Mouse (Mus musculus) heart, embryonic 15.5 days (tissue): ENCODE measurements at regions not wholly inside any gene's neighbourhood (a gene's known extent, or its start where the extent isn't known, plus 50 kb on each side); places are given as distances from the start of the nearest gene placed in this dataset.

Experiments
- ATAC-seq: fragments of 200-750 bp; cut with Nextera tagmentation; replicated peaks from 2 replicates; pipeline ENCODE4 v1.8.0; 2017; ENCODE audit warnings: low read depth, moderate TSS enrichment; ENCODE audit not compliant: insufficient number of reproducible peaks, insufficient read depth, low FRiP score
- H3K27ac ChIP-seq: fragments of 300-500 bp; sonication (generic); 2 replicates; pipeline ENCODE4 v1.5.1; 2015; ENCODE audit warnings: mild to moderate bottlenecking, inconsistent platforms
- H3K27me3 ChIP-seq: fragments of 300-500 bp; sonication (generic); 2 replicates; pipeline ENCODE4 v1.6.1; 2015; ENCODE audit warnings: inconsistent platforms
- H3K36me3 ChIP-seq: fragments of 300-500 bp; sonication (generic); 2 replicates; pipeline ENCODE4 v1.6.1; 2015; ENCODE audit warnings: mild to moderate bottlenecking, inconsistent platforms
- H3K4me1 ChIP-seq: fragments of 300-500 bp; sonication (generic); replicated peaks from 2 replicates; pipeline ENCODE4 v1.6.1; 2015; ENCODE audit warnings: inconsistent platforms
- H3K4me2 ChIP-seq: fragments of 300-500 bp; sonication (generic); 2 replicates; pipeline ENCODE4 v1.6.1; 2015; ENCODE audit warnings: inconsistent platforms, mild to moderate bottlenecking, moderate library complexity
- H3K4me3 ChIP-seq: fragments of 300-500 bp; sonication (generic); 2 replicates; pipeline ENCODE4 v1.5.1; 2015; ENCODE audit warnings: mild to moderate bottlenecking, inconsistent platforms
- H3K9ac ChIP-seq: fragments of 300-500 bp; sonication (generic); 2 replicates; pipeline ENCODE4 v1.6.1; 2015; ENCODE audit warnings: mild to moderate bottlenecking, inconsistent platforms
- H3K9me3 ChIP-seq: fragments of 300-500 bp; sonication (generic); replicated peaks from 2 replicates; pipeline ENCODE4 v1.6.1; 2016; ENCODE audit warnings: inconsistent platforms
- WGBS: fragments of 180-500 bp; shearing (Covaris S2); methylation state at CpG from one replicate; pipeline ENCODE4 v1.1.7; 2015; ENCODE audit warnings: mixed read lengths; 5-methylcytosine and 5-hydroxymethylcytosine counted together

GRCm38 (mm10) chr5:138875180-138876076 is 55.5 kb downstream of the Gm5294 start:
- 51% methylated on average over 24 of the region's 24 CpGs for WGBS
- Histone ChIP-seq H3K4me1 (peaks cover 11% of the 10 kb centered on the region), H3K4me3 (no peak overlapping the region), H3K36me3 (no peaks in the 10 kb centered on the region), H3K9me3 (no peaks in the 10 kb centered on the region), H3K4me2 (no peak overlapping the region), H3K27ac (no peak overlapping the region), H3K27me3 (no peaks in the 10 kb centered on the region), H3K9ac (no peak overlapping the region)
- ATAC-seq: no peak

- Histone ChIP-seq H3K9me3 (no peaks in the 10 kb centered on the region), H3K36me3 (no peaks in the 10 kb centered on the region), H3K4me3 (no peak overlapping the region), H3K27ac (no peak overlapping the region), H3K27me3 (no peaks in the 10 kb centered on the region), H3K4me1 (no peaks in the 10 kb centered on the region), H3K9ac (no peak overlapping the region), H3K4me2 (no peak overlapping the region)
- WGBS: 69% methylated on average over 9 of the region's 9 CpGs
- no peak for ATAC-seq
These were observed 61.9 kb downstream of the Gm5294 start for GRCm38 (mm10) chr5:138881649-138882226.

GRCm38 (mm10) chr5:138883573-138883972 is 63.7 kb downstream of the Gm5294 start:
- Histone ChIP-seq H3K4me2 (no peak overlapping the region), H3K36me3 (no peaks in the 10 kb centered on the region), H3K9me3 (no peaks in the 10 kb centered on the region), H3K27ac (no peak overlapping the region), H3K27me3 (no peaks in the 10 kb centered on the region), H3K9ac (no peak overlapping the region), H3K4me3 (no peak overlapping the region), H3K4me1 (no peaks in the 10 kb centered on the region)
- 50% methylated on average over 9 of the region's 9 CpGs for WGBS
- ATAC-seq: no peak

GRCm38 (mm10) chr5:138885905-138886304 is 66.0 kb downstream of the Gm5294 start:
- WGBS: 61% methylated on average over 3 of the region's 3 CpGs
- Histone ChIP-seq H3K4me1 (peaks cover 15% of the 10 kb centered on the region), H3K9ac (no peak overlapping the region), H3K4me3 (no peak overlapping the region), H3K4me2 (no peak overlapping the region), H3K9me3 (no peaks in the 10 kb centered on the region), H3K27me3 (no peaks in the 10 kb centered on the region), H3K36me3 (no peaks in the 10 kb centered on the region), H3K27ac (no peak overlapping the region)
- ATAC-seq: no peak

GRCm38 (mm10) chr5:138888749-138889148 is 68.9 kb downstream of the Gm5294 start:
- Histone ChIP-seq H3K4me1 (peaks cover 16% of the 10 kb centered on the region), H3K4me2 (no peak overlapping the region), H3K27me3 (no peaks in the 10 kb centered on the region), H3K36me3 (no peaks in the 10 kb centered on the region), H3K9me3 (no peaks in the 10 kb centered on the region), H3K9ac (no peak overlapping the region), H3K4me3 (no peak overlapping the region), H3K27ac (no peak overlapping the region)
- ATAC-seq: no peak
- 57% methylated on average over 9 of the region's 9 CpGs for WGBS

- ATAC-seq: no peak; the same call in 1 of the 2 replicates
- Histone ChIP-seq H3K27ac (peak overlapping the region; percentile 8; the same call in 1 of the 2 replicates), H3K4me2 (no peak overlapping the region), H3K36me3 (no peaks in the 10 kb centered on the region), H3K9ac (no peak overlapping the region), H3K9me3 (no peaks in the 10 kb centered on the region), H3K4me1 (peaks cover 16% of the 10 kb centered on the region), H3K27me3 (no peaks in the 10 kb centered on the region), H3K4me3 (no peak overlapping the region)
- WGBS: 32% methylated on average over 5 of the region's 5 CpGs
These were observed 69.9 kb downstream of the Gm5294 start for GRCm38 (mm10) chr5:138889760-138890159.

GRCm38 (mm10) chr5:138894496-138894895 is 74.6 kb downstream of the Gm5294 start:
- 94% methylated on average over 13 of the region's 13 CpGs for WGBS
- H3K27ac ChIP-seq: no peak overlapping the region
- H3K4me1 ChIP-seq: peaks cover 36% of the 10 kb centered on the region
- no peak for ATAC-seq
- no peaks in the 10 kb centered on the region for H3K9me3 ChIP-seq
- no peak overlapping the region for H3K9ac ChIP-seq
- H3K4me3 ChIP-seq: no peak overlapping the region
- H3K36me3 ChIP-seq: no peaks in the 10 kb centered on the region
- H3K27me3 ChIP-seq: no peaks in the 10 kb centered on the region
- no peak overlapping the region for H3K4me2 ChIP-seq

GRCm38 (mm10) chr5:138897255-138897654 is 77.4 kb downstream of the Gm5294 start:
- no peak for ATAC-seq
- Histone ChIP-seq H3K9ac (no peak overlapping the region), H3K36me3 (no peaks in the 10 kb centered on the region), H3K27ac (no peak overlapping the region), H3K9me3 (no peaks in the 10 kb centered on the region), H3K4me1 (peaks cover 20% of the 10 kb centered on the region), H3K4me3 (no peak overlapping the region), H3K4me2 (no peak overlapping the region), H3K27me3 (no peaks in the 10 kb centered on the region)

- no peaks in the 10 kb centered on the region for H3K36me3 ChIP-seq
- no peaks in the 10 kb centered on the region for H3K9me3 ChIP-seq
- no peaks in the 10 kb centered on the region for H3K27me3 ChIP-seq
- peak overlapping the region; percentile 30 for H3K4me2 ChIP-seq
- WGBS: 32% methylated on average over 7 of the region's 7 CpGs
- peaks cover 20% of the 10 kb centered on the region for H3K4me1 ChIP-seq
- H3K4me3 ChIP-seq: no peak overlapping the region
- H3K27ac ChIP-seq: peak overlapping the region; percentile 62
- no peak overlapping the region for H3K9ac ChIP-seq
- peak; percentile 82 for ATAC-seq
These were observed 78.6 kb downstream of the Gm5294 start for GRCm38 (mm10) chr5:138898440-138898839.

- Histone ChIP-seq H3K36me3 (no peaks in the 10 kb centered on the region), H3K27me3 (no peaks in the 10 kb centered on the region), H3K4me2 (no peak overlapping the region), H3K4me3 (no peak overlapping the region), H3K9me3 (no peaks in the 10 kb centered on the region), H3K27ac (no peak overlapping the region), H3K9ac (no peak overlapping the region), H3K4me1 (peaks cover 20% of the 10 kb centered on the region)
- no peak for ATAC-seq
- WGBS: 71% methylated on average over 15 of the region's 15 CpGs
These were observed 81.2 kb downstream of the Gm5294 start for GRCm38 (mm10) chr5:138900952-138901599.

- ATAC-seq: no peak
- Histone ChIP-seq H3K4me1 (peaks cover 20% of the 10 kb centered on the region), H3K27ac (no peak overlapping the region), H3K36me3 (no peaks in the 10 kb centered on the region), H3K27me3 (no peaks in the 10 kb centered on the region), H3K4me3 (no peak overlapping the region), H3K4me2 (no peak overlapping the region), H3K9me3 (no peaks in the 10 kb centered on the region), H3K9ac (no peak overlapping the region)
- 89% methylated on average over 1 of the region's 1 CpGs for WGBS
These were observed 82.4 kb downstream of the Gm5294 start for GRCm38 (mm10) chr5:138902316-138902715.
